Mouse (Mus musculus): ENCODE measurements around the gene Syn2.

DNA sequence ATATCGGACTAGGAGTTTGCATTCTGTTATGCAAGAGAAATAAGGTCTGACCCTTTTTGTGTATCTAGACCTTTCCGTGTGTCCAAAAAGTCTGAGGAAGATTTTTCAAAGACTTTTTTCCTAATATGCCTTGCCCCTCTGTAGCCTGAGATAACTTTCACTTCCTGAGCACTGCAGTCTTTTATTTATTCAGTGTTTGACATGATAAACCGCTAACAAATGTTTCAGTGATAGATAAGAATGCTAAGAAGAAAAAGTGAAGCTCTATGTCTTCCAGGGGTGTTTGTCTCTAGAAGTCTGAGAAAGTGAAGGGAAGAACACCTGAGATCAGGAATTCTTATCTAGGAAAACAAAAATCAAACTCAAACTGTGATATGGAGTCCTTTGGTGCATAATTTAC is 66.1 kb downstream of the Syn2 start:
- TF ChIP-seq CTCF (IDR thresholded peaks at IDR 0.05; ENCODE audit: insufficient read depth, low read depth, low read length) (no peak), POLR2A (IDR thresholded peaks at IDR 0.05; ENCODE audit: insufficient read depth, low read depth, low read length) (no peak)

Data from olfactory bulb, adult 2 months (tissue).